ENCODE assay signal across 21 mouse cellular contexts in genomic region chr1:174888073-174888472, GRCm38 (mm10). TPM values are rescaled to one million over a fixed set of nuclear protein-coding genes. Genes with fewer than 3 reads are reported as not detected.
DNase-seq lines count a peak whose midpoint lies in the region; ATAC-seq lines count a peak whose summit lies in the region.
"Had no signal": no experiment of that assay in that cellular context is flagged by ENCODE, and none has a peak within 500 bp of the region (broad histone marks: within the 10 kb centered on the region; RNA-seq: fewer than 3 reads in every experiment).

No protein-coding gene starts in this region.

- no peaks in the 10 kb centered on the region for H3K9me3 ChIP-seq in forebrain, embryonic 11.5 days (ENCODE audit: control insufficient read depth, low read length)
- no peaks in the 10 kb centered on the region for H3K9me3 ChIP-seq in forebrain, embryonic 14.5 days (replicated peaks; ENCODE audit: control insufficient read depth, low read length)
- H3K9me3 ChIP-seq in limb, embryonic 13.5 days: no peaks in the 10 kb centered on the region
- H3K9me3 ChIP-seq in limb, embryonic 10.5 days (replicated peaks): no peaks in the 10 kb centered on the region
- no peaks in the 10 kb centered on the region for H3K9me3 ChIP-seq in midbrain, embryonic 13.5 days
- no peaks in the 10 kb centered on the region for H3K9me3 ChIP-seq in midbrain, embryonic 15.5 days
- H3K9me3 ChIP-seq: embryonic facial prominence, embryonic 12.5 days; forebrain, embryonic 10.5 days; forebrain, embryonic 13.5 days had no signal

- H3K9ac ChIP-seq in forebrain, embryonic 11.5 days (ENCODE audit: low read length): no peak overlapping the region
- H3K9ac ChIP-seq in forebrain, embryonic 14.5 days (ENCODE audit: low read length): no peak overlapping the region
- H3K9ac ChIP-seq in limb, embryonic 13.5 days: no peak overlapping the region
- H3K9ac ChIP-seq in midbrain, embryonic 13.5 days (replicated peaks): no peak overlapping the region
- H3K9ac ChIP-seq in midbrain, embryonic 15.5 days: no peak overlapping the region
- H3K9ac ChIP-seq: embryonic facial prominence, embryonic 12.5 days; forebrain, embryonic 13.5 days had no signal

- no peak overlapping the region for H3K4me2 ChIP-seq in forebrain, embryonic 11.5 days (ENCODE audit: low read depth, low read length, severe bottlenecking)
- no peak overlapping the region for H3K4me2 ChIP-seq in forebrain, embryonic 14.5 days (ENCODE audit: low read length)
- no peak overlapping the region for H3K4me2 ChIP-seq in limb, embryonic 13.5 days (replicated peaks)
- no peak overlapping the region for H3K4me2 ChIP-seq in midbrain, embryonic 13.5 days (replicated peaks)
- H3K4me2 ChIP-seq in midbrain, embryonic 15.5 days: no peak overlapping the region
- H3K4me2 ChIP-seq: embryonic facial prominence, embryonic 12.5 days; forebrain, embryonic 13.5 days had no signal

- H3K36me3 ChIP-seq in forebrain, embryonic 11.5 days (ENCODE audit: control insufficient read depth, insufficient read depth, low read length): no peaks in the 10 kb centered on the region
- no peaks in the 10 kb centered on the region for H3K36me3 ChIP-seq in forebrain, embryonic 14.5 days (ENCODE audit: control insufficient read depth, insufficient read depth, low read length)
- H3K36me3 ChIP-seq in limb, embryonic 13.5 days: no peaks in the 10 kb centered on the region
- no peaks in the 10 kb centered on the region for H3K36me3 ChIP-seq in limb, embryonic 10.5 days
- H3K36me3 ChIP-seq in midbrain, embryonic 13.5 days: no peaks in the 10 kb centered on the region
- H3K36me3 ChIP-seq in midbrain, embryonic 15.5 days (replicated peaks): no peaks in the 10 kb centered on the region
- H3K36me3 ChIP-seq: embryonic facial prominence, embryonic 12.5 days; forebrain, embryonic 10.5 days had no signal

- H3K4me3 ChIP-seq in forebrain, embryonic 11.5 days (ENCODE audit: low read depth, low read length): no peak overlapping the region
- H3K4me3 ChIP-seq in forebrain, embryonic 14.5 days (ENCODE audit: low read depth, low read length): no peak overlapping the region
- no peak overlapping the region for H3K4me3 ChIP-seq in limb, embryonic 13.5 days
- H3K4me3 ChIP-seq in limb, embryonic 10.5 days: no peak overlapping the region
- H3K4me3 ChIP-seq in midbrain, embryonic 13.5 days (replicated peaks): no peak overlapping the region
- no peak overlapping the region for H3K4me3 ChIP-seq in midbrain, embryonic 15.5 days
- H3K4me3 ChIP-seq: embryonic facial prominence, embryonic 12.5 days; erythroblast, embryonic 14.5 days; forebrain, embryonic 10.5 days; forebrain, embryonic 13.5 days had no signal

- 0 out of 2 replicates have a peak, but pooled peaks have one; percentile 22 for ATAC-seq in forebrain, embryonic 11.5 days (replicated peaks; ENCODE audit: low FRiP score)
- ATAC-seq in forebrain, embryonic 14.5 days: no peak
- 0 out of 2 replicates have a peak, but pooled peaks have one; percentile 15 for ATAC-seq in limb, embryonic 13.5 days (ENCODE audit: low FRiP score, low read depth)
- ATAC-seq in midbrain, embryonic 13.5 days: 0 out of 2 replicates have a peak, but pooled peaks have one; percentile 50
- no peak for ATAC-seq in midbrain, embryonic 15.5 days (replicated peaks)
- ATAC-seq: forebrain, embryonic 13.5 days; forebrain, embryonic 16.5 days had no signal

- no peak overlapping the region for H3K27ac ChIP-seq in forebrain, embryonic 11.5 days (ENCODE audit: low read depth, low read length)
- H3K27ac ChIP-seq in forebrain, embryonic 14.5 days (ENCODE audit: low read depth, low read length): no peak overlapping the region
- H3K27ac ChIP-seq in limb, embryonic 13.5 days: no peak overlapping the region
- H3K27ac ChIP-seq in limb, embryonic 10.5 days: no peak overlapping the region
- H3K27ac ChIP-seq in midbrain, embryonic 13.5 days: no peak overlapping the region
- no peak overlapping the region for H3K27ac ChIP-seq in midbrain, embryonic 15.5 days
- H3K27ac ChIP-seq: embryonic facial prominence, embryonic 12.5 days; forebrain, embryonic 10.5 days; forebrain, embryonic 13.5 days had no signal

- no peaks in the 10 kb centered on the region for H3K27me3 ChIP-seq in forebrain, embryonic 11.5 days (ENCODE audit: control insufficient read depth, insufficient read depth, low read length)
- H3K27me3 ChIP-seq in forebrain, embryonic 14.5 days (replicated peaks; ENCODE audit: control insufficient read depth, insufficient read depth, low read length): no peaks in the 10 kb centered on the region
- no peaks in the 10 kb centered on the region for H3K27me3 ChIP-seq in limb, embryonic 13.5 days
- no peaks in the 10 kb centered on the region for H3K27me3 ChIP-seq in limb, embryonic 10.5 days (ENCODE audit: low read depth, poor library complexity, severe bottlenecking)
- H3K27me3 ChIP-seq in midbrain, embryonic 13.5 days: no peaks in the 10 kb centered on the region
- no peaks in the 10 kb centered on the region for H3K27me3 ChIP-seq in midbrain, embryonic 15.5 days (replicated peaks)
- H3K27me3 ChIP-seq: embryonic facial prominence, embryonic 12.5 days; forebrain, embryonic 13.5 days had no signal

- 100% methylated on average over 1 of the region's 1 CpGs for WGBS in forebrain, embryonic 11.5 days
- 100% methylated on average over 1 of the region's 1 CpGs for WGBS in forebrain, embryonic 14.5 days
- WGBS in limb, embryonic 13.5 days: 93% methylated on average over 1 of the region's 1 CpGs
- WGBS in limb, embryonic 10.5 days: 94% methylated on average over 1 of the region's 1 CpGs
- WGBS in midbrain, embryonic 13.5 days: 100% methylated on average over 1 of the region's 1 CpGs
- 100% methylated on average over 1 of the region's 1 CpGs for WGBS in midbrain, embryonic 15.5 days

- DNase-seq in forebrain, embryonic 11.5 days (ENCODE audit: low spot score): no peak
- no peak for DNase-seq in forebrain, embryonic 14.5 days (ENCODE audit: low spot score)
- DNase-seq in limb, embryonic 10.5 days (ENCODE audit: low spot score): no peak
- no peak for DNase-seq in adrenal gland, postnatal 10 days
- DNase-seq: adrenal gland, adult 2 months; adrenal gland, postnatal 14 days; adrenal gland, postnatal 36 days; cerebellum, adult 11-12 months; cerebellum, adult 2 months; cerebellum, adult 9-10 months; cerebellum, postnatal 10 days; cerebellum, postnatal 25 days had no signal

- H3K4me1 ChIP-seq in forebrain, embryonic 11.5 days (replicated peaks; ENCODE audit: control insufficient read depth, insufficient read depth, low read length): no peaks in the 10 kb centered on the region
- no peaks in the 10 kb centered on the region for H3K4me1 ChIP-seq in forebrain, embryonic 14.5 days (ENCODE audit: control insufficient read depth, insufficient read depth, low read length)
- no peaks in the 10 kb centered on the region for H3K4me1 ChIP-seq in limb, embryonic 13.5 days
- no peaks in the 10 kb centered on the region for H3K4me1 ChIP-seq in limb, embryonic 10.5 days
- H3K4me1 ChIP-seq in midbrain, embryonic 13.5 days (replicated peaks): no peaks in the 10 kb centered on the region
- no peaks in the 10 kb centered on the region for H3K4me1 ChIP-seq in midbrain, embryonic 15.5 days
- H3K4me1 ChIP-seq: embryonic facial prominence, embryonic 12.5 days; forebrain, embryonic 10.5 days; forebrain, embryonic 13.5 days had no signal

RNA-seq across cellular contexts. Expression of gene Grem2, which starts 33.5 kb away (rescaled TPM):
- polyA plus RNA-seq in forebrain, embryonic 11.5 days (2014; fragmentation: Nextera tagmentation; extraction: Ambion mirVana): 0.35 TPM in 2 replicates
- 0.43 and 0.72 TPM in 2 replicates for polyA plus RNA-seq in forebrain, embryonic 14.5 days (2014; fragmentation: Nextera tagmentation; extraction: Ambion mirVana)
- 0.98 and 1.1 TPM in 2 replicates for polyA plus RNA-seq in limb, embryonic 13.5 days (2015; fragmentation: Nextera tagmentation; extraction: Ambion mirVana)
- 0.10 and 0.26 TPM in 2 replicates for polyA plus RNA-seq in limb, embryonic 10.5 days (2016; fragmentation: Nextera tagmentation; extraction: Ambion mirVana)
- 0.38 and 0.40 TPM in 2 replicates for polyA plus RNA-seq in midbrain, embryonic 13.5 days (2015; fragmentation: Nextera tagmentation; extraction: Ambion mirVana)
- polyA plus RNA-seq in midbrain, embryonic 15.5 days (2015; fragmentation: Nextera tagmentation; extraction: Ambion mirVana): 1.3 and 1.4 TPM in 2 replicates
- 1 to 10 TPM; 1.3 to 2.1 TPM for total RNA-seq in adrenal gland, postnatal 10 days (2021)
- total RNA-seq: MEL had no signal
- polyA plus RNA-seq: erythroblast, embryonic 14.5 days had no signal

Comparison
In these comparisons a context has a peak if more than half of its experiments do, and no peak if none do; other contexts are left out.
1. ATAC-seq: peak in forebrain, embryonic 11.5 days (single experiment), limb, embryonic 13.5 days (single experiment) and midbrain, embryonic 13.5 days (single experiment); none in forebrain, embryonic 14.5 days (single experiment) and midbrain, embryonic 15.5 days (single experiment).